Mouse (Mus musculus): ENCODE results near the gene Mrps18a.

Gene Mrps18a

DNA sequence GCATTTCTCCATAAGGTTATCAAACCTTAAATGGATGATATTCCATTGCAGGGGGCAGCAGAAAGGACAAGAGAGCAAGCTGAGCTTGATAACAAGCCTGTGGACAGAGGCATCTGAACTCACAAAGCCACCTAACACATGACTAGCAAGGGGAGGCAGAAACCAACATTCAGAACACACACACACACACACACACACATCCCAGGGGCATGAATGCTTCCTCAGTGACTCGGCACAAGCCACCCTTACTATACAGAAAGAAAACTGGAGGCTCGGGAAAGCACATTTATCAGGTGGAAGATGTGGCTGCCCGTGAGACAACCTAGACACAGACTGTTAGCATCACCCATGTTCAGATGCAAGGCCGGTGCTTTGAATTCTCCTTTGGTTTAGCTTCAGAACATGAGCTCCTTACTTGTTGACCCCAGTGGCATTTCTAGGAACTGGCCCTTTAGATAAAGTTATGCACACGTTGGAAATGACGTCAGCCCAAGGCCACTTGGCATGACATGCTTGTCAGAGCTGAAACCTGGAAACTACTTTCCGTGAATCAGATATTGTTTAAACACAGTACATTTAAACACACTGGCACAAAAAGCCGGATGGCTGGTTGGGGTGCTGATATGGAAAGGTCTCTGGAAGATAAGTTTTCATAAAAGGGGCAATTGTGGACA is 27.9 kb downstream of the Mrps18a start:
- no peak for DNase-seq (ENCODE audit: extremely low read depth, insufficient read length, low spot score)

DNA sequence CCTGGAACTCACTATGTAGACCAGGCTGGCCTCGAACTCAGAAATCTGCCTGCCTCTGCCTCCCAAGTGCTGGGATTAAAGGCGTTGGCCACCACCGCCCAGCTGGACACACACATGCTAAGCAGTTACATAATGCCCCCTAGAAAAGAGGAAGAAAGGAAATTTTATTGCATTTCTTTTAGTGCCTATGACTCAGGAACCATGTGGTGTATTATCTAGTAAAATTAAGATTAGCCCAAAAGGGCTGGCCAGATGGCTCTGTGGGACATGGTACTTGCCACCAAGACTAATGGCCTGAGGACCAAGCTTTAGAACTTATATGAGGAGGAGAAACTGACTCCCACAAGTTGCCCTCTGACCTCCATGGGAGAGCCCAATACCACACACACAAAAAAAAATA is 29.1 kb downstream of the Mrps18a start:
- DNase-seq (ENCODE audit: extremely low read depth, insufficient read length, low spot score), result no peak

GRCm38 (mm10) chr17:46143578-46144423 is 33.0 kb downstream of the Mrps18a start, which contains the start of gene Rsph9:
Gene Rsph9, minus strand, starts transcription at chr17:46144216.
- DNase-seq (ENCODE audit: extremely low read depth, insufficient read length, low spot score), result no peak

DNA sequence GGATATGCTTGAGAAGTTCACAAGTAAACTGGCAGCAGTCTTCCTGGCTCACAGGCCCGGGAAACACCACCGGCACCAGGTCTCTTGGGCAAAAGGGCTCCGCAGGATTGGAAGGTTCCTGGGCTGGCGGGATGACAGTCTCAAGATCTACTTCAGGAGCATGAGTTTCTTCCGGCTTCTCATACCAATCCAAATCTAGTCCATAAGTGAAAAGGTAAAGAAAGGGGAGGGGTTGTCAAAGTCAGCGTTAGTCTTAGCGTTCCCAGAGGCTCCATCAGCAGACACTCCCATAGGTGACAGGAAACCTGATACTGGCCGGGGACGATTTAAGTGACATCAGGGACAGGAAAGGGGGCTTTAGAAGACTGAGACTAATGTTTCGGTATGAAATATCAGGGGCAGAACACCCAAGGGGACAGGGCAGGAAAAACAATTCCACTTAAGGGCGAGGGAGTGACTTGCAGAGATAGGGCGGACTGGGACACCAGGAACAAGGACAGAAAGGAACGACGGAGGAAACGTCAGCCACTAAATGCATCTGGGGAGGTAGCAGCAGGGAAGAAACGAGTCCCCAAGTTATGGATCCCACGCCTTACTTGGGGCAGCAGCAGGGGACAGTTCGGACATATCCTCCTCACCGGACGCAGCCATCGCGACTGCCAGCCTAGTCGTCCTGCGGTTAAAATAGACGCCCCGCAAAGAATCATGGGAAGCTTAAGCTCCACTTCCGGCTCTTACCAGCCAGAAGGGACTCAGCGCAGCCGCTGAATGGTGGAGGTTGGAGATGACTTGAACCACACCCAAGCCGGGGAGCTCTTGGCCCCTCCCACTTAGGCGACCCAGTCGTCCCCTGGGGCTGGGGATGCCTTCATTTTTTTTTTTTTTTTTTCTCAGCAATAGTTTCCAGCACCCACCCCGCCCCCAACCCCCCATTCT is 42.3 kb downstream of the Mrps18a start, which contains the start of gene Mad2l1bp:
TSS of gene Mad2l1bp (minus strand) at position 707 of the 936 bp plus-strand sequence.
- peak; percentile 87 for DNase-seq (ENCODE audit: extremely low read depth, insufficient read length, low spot score)

DNA sequence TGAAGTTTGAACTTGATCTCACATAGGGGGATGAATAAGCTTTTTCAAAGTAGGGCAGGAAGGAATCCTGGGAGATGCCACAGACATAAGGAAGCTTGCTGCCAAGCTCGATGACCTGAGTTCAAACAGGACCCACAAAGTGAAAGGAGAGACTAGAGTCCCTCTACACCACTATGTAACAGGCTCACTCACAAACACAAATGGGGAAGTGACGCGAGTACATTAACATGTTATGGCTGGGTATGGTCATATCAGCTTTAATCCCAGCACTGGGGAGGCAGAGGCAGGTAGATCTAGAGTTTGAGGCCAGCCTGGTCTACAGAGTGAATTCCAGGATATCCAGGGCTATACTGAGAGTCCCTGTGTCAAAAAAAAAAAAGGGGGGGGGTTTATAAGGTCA is 43.5 kb downstream of the Mrps18a start:
- DNase-seq (ENCODE audit: extremely low read depth, insufficient read length, low spot score), result no peak

GRCm38 (mm10) chr17:46156680-46157079 is 45.9 kb downstream of the Mrps18a start:
- DNase-seq (ENCODE audit: extremely low read depth, insufficient read length, low spot score), result no peak

- no peak for DNase-seq (ENCODE audit: extremely low read depth, insufficient read length, low spot score)
These were observed 46.3 kb downstream of the Mrps18a start for GRCm38 (mm10) chr17:46157131-46157530.

GRCm38 (mm10) chr17:46159236-46159635 is 48.5 kb downstream of the Mrps18a start:
- no peak for DNase-seq (ENCODE audit: extremely low read depth, insufficient read length, low spot score)

GRCm38 (mm10) chr17:46160090-46160662 is 49.4 kb downstream of the Mrps18a start:
- DNase-seq (ENCODE audit: extremely low read depth, insufficient read length, low spot score), result peak; percentile 93

- peak; percentile 92 for DNase-seq (ENCODE audit: extremely low read depth, insufficient read length, low spot score)
These were observed 49.9 kb downstream of the Mrps18a start, which contains the start of gene Gtpbp2 for GRCm38 (mm10) chr17:46160686-46161085. Gene Gtpbp2, plus strand, starts transcription at chr17:46161032.

GRCm38 (mm10) chr17:46161179-46161578 is 50.4 kb downstream of the Mrps18a start:
- no peak for DNase-seq (ENCODE audit: extremely low read depth, insufficient read length, low spot score)

- no peak for DNase-seq (ENCODE audit: extremely low read depth, insufficient read length, low spot score)
These were observed 50.9 kb downstream of the Mrps18a start for GRCm38 (mm10) chr17:46161710-46162109.

GRCm38 (mm10) chr17:46162551-46162950 is 51.8 kb downstream of the Mrps18a start:
- no peak for DNase-seq (ENCODE audit: extremely low read depth, insufficient read length, low spot score)

- peak; percentile 29 for DNase-seq (ENCODE audit: extremely low read depth, insufficient read length, low spot score)
These were observed 52.2 kb downstream of the Mrps18a start for GRCm38 (mm10) chr17:46162951-46163421.

GRCm38 (mm10) chr17:46164301-46164700 is 53.5 kb downstream of the Mrps18a start:
- DNase-seq (ENCODE audit: extremely low read depth, insufficient read length, low spot score), result no peak

DNA sequence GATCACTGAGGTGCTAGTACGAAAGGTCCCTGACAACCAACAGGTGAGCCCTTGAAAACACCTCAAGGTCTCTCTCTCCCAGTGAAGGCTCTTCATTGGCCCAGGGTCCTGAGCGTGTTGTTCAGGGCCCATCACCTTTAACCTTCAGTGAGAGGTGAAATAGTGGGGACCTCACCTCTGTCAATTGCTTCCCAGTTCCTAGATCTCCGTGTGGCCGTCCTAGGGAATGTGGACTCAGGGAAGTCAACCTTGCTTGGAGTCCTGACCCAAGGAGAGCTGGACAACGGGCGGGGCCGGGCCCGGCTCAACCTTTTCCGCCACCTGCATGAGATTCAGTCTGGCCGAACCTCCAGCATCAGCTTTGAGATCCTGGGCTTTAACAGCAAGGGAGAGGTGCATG is 54.0 kb downstream of the Mrps18a start:
- no peak for DNase-seq (ENCODE audit: extremely low read depth, insufficient read length, low spot score)

DNA sequence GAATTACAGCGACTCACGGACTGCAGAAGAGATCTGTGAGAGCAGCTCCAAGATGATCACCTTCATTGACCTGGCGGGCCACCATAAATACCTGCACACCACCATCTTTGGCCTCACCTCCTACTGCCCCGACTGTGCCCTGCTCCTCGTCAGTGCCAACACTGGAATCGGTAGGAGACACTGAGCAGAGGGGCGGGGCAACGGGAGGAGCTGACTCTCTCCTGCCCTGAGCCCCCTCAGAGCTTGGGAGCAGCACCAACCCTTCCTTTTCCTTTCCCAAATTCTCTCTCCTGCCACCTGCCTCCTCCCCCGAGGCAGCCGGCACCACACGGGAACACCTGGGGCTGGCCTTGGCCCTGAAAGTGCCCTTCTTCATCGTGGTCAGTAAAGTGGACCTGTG is 54.7 kb downstream of the Mrps18a start:
- DNase-seq (ENCODE audit: extremely low read depth, insufficient read length, low spot score), result no peak

DNA sequence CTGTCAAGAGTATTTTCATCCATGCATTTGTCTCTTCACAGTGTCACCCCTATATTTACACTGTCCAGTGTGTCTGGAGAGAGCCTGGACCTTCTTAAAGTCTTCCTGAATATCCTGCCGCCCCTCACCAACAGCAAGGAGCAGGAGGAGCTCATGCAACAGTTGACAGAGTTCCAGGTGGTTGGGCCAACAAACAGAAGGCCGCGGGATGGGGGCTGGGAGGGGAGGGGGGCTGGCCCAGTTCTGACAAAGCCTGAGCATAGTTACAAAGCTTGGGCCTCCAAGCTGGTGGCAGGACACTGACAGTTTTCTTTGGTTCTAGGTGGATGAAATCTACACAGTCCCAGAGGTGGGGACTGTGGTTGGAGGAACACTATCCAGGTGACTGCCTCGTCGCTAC is 55.5 kb downstream of the Mrps18a start:
- DNase-seq (ENCODE audit: extremely low read depth, insufficient read length, low spot score), result no peak

DNA sequence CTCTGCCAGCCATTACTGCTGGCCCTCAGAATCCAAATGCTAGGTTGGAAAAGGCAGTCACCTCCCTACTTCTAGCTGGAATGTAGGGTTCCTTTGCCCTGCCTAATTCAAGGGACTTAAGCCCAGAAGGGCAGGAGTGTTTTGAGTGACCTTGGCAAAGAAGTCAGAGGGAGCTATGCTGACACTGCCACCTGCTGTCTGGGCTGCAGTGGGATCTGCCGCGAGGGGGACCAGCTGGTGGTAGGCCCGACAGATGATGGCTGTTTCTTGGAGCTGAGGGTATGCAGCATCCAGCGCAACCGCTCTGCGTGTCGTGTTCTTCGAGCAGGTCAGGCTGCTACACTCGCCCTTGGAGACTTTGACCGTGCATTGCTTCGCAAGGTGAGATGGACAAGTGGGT is 56.2 kb downstream of the Mrps18a start:
- DNase-seq (ENCODE audit: extremely low read depth, insufficient read length, low spot score), result no peak

- peak; percentile 49 for DNase-seq (ENCODE audit: extremely low read depth, insufficient read length, low spot score)
These were observed 57.5 kb downstream of the Mrps18a start for GRCm38 (mm10) chr17:46168318-46168717.

Data from 3134 (cell line).